Mouse (Mus musculus) gastrocnemius, adult 8-10 months (tissue): Measurements from ENCODE around the gene Ppp1r9b. TPM values are rescaled to one million over a fixed set of nuclear protein-coding genes. Genes with fewer than 3 reads are reported as not detected.
A peak's percentile ranks its signal among the peaks of the same experiment; 100 is the strongest.

ENCODE experiments used
- DNase-seq, 2 experiments: peaks; one replicate each; pipeline ENCODE4 v3.0.0; 2022; ENCODE audit warnings: low spot score in 2 of 2
- total RNA-seq, 4 experiments: library from RNA; stranded (reverse); gene quantifications; 2 replicates each; pipeline ENCODE4 v1.2.4; 2022

Ppp1r9b gene
- total RNA-seq, 4 experiments from 2014 or later: 15.8 to 23.9 (median 19.4) TPM

GRCm38 (mm10) chr11:94976199-94976598, 14.6 kb upstream of the Ppp1r9b start, which contains the start of gene Sgca:
TSS of gene Sgca (minus strand) at chr11:94976327.
- peak in 1 of 2 experiments; percentile 40 for DNase-seq

- DNase-seq: no peak
Measured at GRCm38 (mm10) chr11:94978178-94978915, 12.5 kb upstream of the Ppp1r9b start.

DNA sequence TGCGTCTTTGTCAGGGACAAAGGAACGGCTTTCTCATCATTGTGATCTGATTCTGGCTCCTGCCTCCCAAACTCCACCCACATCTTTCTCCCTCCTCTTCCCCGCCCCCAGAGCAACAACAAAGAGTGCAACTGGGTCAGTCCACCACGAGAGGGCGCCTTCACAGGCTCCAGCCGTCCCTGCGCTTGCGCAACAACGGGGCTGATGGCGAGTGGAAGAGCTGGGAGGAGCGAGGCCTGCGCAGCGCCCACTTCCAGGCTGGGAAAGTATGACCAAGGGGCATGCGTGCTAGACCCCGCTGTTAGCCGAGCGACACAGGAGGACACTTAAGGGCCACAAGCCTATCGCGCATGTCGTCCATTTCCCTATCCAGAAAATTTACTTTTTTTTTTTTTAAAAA, 11.9 kb upstream of the Ppp1r9b start:
- DNase-seq: peak; percentile 88 to 92

- DNase-seq: no peak
Measured at GRCm38 (mm10) chr11:94979462-94980179, 11.2 kb upstream of the Ppp1r9b start.

GRCm38 (mm10) chr11:94985140-94985539, 5.7 kb upstream of the Ppp1r9b start:
- no peak for DNase-seq

- no peak for DNase-seq
Measured at GRCm38 (mm10) chr11:94985822-94986221, 5.0 kb upstream of the Ppp1r9b start.

DNA sequence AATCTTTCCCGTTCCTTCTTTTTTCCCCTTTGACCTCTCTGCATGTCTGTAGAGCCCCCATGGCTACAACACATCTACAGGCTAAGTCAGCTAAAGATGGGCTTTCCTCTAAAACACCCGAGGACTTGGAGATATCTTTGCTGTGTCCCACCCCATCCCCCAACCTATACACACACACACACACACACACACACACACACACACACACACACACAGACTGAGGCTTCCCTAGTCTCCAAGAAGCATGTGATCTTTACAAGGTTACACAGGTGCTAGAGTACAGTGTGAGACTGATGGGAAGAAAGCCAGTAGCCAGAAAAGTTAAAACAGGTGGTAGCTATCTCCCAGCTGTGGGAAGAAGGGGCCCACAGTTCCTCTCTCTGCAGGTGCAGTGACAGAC, 4.4 kb upstream of the Ppp1r9b start:
- no peak for DNase-seq

GRCm38 (mm10) chr11:94987341-94987740, 3.5 kb upstream of the Ppp1r9b start:
- DNase-seq: no peak

- DNase-seq: peak in 1 of 2 experiments; percentile 18
Measured at GRCm38 (mm10) chr11:94987851-94988250, 3.0 kb upstream of the Ppp1r9b start.

DNA sequence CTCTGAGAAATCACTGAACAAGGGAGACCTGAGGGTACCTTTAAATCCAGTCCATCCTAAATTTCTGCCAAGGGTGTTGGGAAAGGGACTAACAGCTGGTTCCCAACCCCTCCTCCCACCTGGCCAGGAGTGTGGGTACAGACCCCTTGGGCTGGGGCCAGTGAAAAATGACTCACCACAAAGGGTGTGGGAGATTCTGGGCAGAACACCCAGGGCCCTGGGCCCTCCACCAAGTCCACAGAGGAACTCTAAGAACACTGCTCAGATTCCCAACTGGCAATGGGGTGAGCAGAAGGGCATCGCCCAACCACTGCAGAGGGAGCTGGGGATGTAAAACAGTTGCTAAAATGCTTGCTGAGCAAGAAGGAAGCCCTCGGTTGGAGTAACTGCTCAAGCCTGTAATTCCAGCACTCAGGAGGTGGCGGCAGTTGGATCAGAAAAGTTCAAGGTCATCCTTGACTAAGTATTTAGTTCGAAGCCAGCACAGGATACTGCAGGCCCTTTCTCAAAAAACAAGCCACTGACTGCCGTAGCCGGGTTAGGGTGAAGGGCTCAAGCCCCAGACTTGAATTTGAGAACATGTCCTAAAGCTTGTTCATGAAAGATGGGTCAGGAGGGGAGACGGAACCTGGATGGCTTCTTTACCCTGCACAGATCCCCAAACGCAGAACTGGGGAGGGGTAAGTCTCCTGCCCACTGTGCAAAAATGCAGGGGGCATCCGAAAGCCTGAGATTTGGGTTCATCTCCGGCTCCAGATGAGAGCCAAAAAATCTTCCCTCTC, 1.9 kb upstream of the Ppp1r9b start:
- DNase-seq: peak; percentile 64 to 71

DNA sequence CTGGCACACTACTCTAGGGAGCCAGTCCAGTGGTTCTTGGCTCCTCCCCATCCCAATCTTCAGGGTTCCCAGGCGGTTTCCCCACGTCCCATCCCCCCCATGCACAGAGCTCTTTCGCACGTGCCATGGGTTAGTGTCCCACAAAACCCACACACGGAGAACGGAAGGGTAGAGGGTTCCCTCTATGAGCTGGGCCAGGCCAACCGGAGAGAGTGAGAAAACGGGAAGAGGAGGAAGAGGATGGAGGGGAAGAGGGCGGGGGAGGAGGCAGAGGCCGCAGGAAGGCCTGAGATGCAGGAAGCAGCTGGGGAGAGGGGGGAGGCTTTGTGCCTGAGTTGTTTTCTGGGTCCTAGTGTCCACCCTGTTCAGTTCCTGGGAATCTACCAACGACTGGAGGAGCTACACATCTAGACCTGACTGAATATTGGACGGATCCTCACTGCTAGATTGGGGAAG, 1.2 kb upstream of the Ppp1r9b start:
- DNase-seq: peak; percentile 60 to 77

DNA sequence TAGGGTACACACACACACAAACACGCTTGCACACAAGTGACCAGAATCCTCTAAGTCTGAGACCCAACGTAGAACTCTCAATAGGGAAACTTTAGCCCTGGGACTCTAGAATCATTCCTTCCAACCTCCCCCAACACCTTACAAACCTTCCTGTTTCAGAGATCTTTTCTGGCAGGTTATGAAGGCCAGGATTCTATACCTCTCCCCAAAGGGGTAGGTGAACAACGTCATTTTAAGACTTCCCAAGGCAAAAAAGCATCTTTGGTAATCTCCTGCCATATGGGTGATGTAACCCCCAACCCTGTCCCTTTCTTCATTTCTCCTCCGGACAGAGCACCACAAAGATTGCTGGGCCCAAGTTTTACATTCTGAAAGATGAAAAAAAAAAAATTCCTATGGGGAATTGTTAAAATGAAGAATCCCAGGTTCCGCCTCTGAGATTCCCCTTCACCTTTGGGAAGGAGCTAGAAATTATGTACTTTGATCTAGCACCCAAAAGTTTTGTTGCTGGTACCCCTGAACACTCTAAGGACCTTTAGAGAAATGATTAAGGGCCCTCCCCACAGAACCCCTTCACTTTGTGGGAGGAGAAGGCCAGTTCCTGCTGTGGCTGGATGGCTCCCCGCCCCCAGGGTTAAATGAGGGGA, 610 bp upstream of the Ppp1r9b start:
- DNase-seq: peak in 1 of 2 experiments; percentile 2

- DNase-seq: peak in 1 of 2 experiments; percentile 21
Measured at GRCm38 (mm10) chr11:94991641-94992479, 1.0 kb downstream of the Ppp1r9b start.

DNA sequence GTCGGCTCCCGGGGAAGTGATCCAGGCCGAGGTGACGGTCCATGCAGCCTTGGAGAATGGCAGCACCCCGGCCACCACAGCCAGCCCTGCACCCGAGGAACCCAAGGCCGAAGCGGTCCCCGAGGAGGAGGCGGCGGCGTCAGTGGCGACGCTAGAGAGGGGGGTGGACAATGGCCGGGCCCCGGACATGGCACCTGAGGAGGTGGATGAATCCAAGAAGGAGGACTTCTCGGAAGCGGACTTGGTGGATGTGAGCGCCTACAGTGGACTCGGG, 1.6 kb downstream of the Ppp1r9b start:
- peak in 1 of 2 experiments; percentile 12 for DNase-seq

DNA sequence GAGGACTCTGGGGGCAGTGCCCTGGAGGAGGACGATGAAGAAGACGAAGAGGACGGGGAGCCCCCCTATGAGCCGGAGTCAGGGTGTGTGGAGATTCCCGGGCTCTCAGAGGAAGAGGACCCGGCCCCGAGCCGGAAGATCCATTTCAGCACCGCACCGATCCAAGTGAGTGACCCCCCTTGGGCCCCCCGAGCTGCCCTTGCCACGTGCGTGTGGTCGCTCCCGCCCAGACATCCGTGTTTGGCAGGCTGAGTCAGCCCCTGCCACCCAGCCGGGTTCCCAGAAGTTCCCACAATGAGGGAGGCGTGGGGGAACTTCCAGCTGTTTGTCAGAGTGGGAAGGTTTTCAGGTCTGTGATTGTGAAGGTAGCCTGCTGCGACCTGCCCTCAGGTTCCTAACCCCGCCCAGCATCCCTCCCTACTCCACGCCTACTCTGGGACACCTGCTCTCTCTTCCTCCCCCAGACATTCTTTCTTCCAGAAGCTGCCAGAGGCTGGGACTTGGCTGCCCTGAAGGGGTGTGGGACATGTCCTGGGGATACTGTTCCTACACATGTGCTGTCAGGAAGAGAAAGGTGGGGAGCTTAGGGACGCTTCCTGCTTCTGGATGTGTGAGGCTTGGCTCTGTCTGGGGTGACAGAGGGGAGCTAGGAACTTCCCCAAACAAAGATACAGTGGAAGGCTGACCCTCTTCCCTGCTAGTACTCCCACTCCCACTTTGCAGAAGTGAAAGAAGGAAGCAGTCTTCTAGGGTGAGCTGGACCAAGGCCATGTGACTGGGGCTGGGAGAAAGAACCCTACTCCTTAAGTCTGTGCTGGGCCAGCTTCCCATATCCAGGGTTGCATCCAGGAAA, 2.1 kb downstream of the Ppp1r9b start:
- DNase-seq: peak; percentile 11 to 35

- no peak for DNase-seq
Measured at GRCm38 (mm10) chr11:94994208-94994814, 3.5 kb downstream of the Ppp1r9b start.

- DNase-seq: no peak
Measured at GRCm38 (mm10) chr11:94994947-94995772, 4.3 kb downstream of the Ppp1r9b start.

DNA sequence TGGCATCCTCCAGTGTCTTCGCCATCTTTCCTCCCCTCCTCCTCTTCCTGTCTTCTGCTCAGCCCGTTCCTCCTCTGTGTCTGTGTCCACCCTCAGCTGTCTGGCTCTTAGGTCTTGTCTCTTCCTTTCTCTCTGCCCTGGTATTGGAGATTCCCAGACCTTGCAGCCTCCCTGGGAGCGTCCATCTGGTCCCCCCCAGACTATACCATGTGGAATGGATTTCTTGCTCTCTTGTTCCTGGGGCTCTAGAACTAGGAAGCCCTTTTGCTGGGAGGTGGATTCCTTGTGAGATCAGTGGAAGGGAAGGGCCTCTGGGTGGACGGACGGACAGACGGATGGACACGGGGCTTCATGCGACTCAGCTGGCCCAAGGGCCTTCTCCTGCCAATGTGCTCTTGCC, 5.3 kb downstream of the Ppp1r9b start:
- DNase-seq: no peak
